Mouse (Mus musculus) kidney, adult 2 months (tissue): ENCODE measurements around the gene Slc44a3. TPM values are rescaled to one million over a fixed set of nuclear protein-coding genes. Genes with fewer than 3 reads are reported as not detected.
A peak's percentile ranks its signal among the peaks of the same experiment; 100 is the strongest.

Experiments
- DNase-seq: peaks from one replicate; pipeline ENCODE4 v3.0.0; 2021
- H3K27ac ChIP-seq: fragments of 200-500 bp; 2 replicates; pipeline ENCODE4 v1.5.1; 2012; ENCODE audit warnings: low read depth, low read length, control low read depth, inconsistent platforms; ENCODE audit not compliant: insufficient read depth
- H3K27me3 ChIP-seq: fragments of 200-500 bp; replicated peaks from 2 replicates; pipeline ENCODE4 v1.6.1; 2012; ENCODE audit warnings: mild to moderate bottlenecking, moderate library complexity, low read length, inconsistent platforms; ENCODE audit not compliant: control insufficient read depth, insufficient read depth
- H3K36me3 ChIP-seq: fragments of 200-500 bp; 2 replicates; pipeline ENCODE4 v1.6.1; 2012; ENCODE audit warnings: mild to moderate bottlenecking, moderate library complexity, low read length, inconsistent platforms; ENCODE audit not compliant: control insufficient read depth, insufficient read depth
- H3K4me1 ChIP-seq: fragments of 200-500 bp; 2 replicates; pipeline ENCODE4 v1.6.1; 2011; ENCODE audit warnings: low read length; ENCODE audit not compliant: control insufficient read depth, insufficient read depth
- H3K4me3 ChIP-seq: fragments of 200-500 bp; 2 replicates; pipeline ENCODE4 v1.5.1; 2011; ENCODE audit warnings: mild to moderate bottlenecking, low read depth, low read length, control low read depth; ENCODE audit not compliant: insufficient read depth
- CTCF ChIP-seq: fragments of 200-500 bp; conservative IDR thresholded peaks from 2 replicates; pipeline ENCODE4 v1.5.1; 2011; ENCODE audit warnings: low read depth, mild to moderate bottlenecking, control low read depth, low read length, moderate library complexity, mixed read lengths; ENCODE audit not compliant: insufficient read depth, insufficient read length
- POLR2A ChIP-seq: fragments of 200-500 bp; IDR thresholded peaks from one replicate; pipeline ENCODE4 v1.6.1; 2011; ENCODE audit warnings: low read depth, low read length, control low read depth
- WGBS: fragments of 180-500 bp; shearing (Covaris S2); methylation state at CpG from one replicate; pipeline ENCODE4 v1.1.7; 2018; 5-methylcytosine and 5-hydroxymethylcytosine counted together
- polyA plus RNA-seq: library from polyadenylated mRNA; depleted of rRNA; stranded (reverse); fragments of >200 nt; gene quantifications from 2 replicates; pipeline ENCODE4 v1.2.3, GENCODE M21; 2012

Gene Slc44a3
- polyA plus RNA-seq, 1 experiment, result 11.4 TPM

DNA sequence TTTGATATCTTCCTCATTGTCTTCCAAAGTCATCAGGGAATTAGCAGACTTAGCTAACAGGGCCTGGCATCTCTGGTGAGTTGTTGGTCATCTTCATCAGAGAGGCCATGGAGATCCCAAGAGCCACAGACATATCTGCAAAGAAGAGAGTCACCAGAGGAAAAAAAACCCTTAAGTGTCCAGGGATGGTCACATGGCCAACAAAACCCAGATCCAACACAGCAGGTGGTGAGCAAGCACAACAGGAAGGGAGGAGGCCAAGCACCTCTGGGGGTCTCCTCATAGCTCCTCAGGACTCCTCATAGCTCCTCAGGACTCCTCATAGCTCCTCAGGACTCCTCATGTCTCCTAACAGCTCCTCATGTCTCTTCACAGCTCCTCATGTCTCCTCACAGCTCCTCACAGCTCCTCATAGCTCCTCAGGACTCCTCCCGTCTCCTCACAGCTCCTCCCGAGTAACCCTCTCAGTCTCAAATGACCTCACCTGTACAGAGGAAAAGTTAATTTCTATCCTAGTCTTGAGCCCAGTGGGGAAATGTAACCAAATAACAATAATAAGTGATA, 35.2 kb upstream of the Slc44a3 start:
- WGBS, result 63% methylated on average over 2 of the region's 2 CpGs
- no peaks in the 10 kb centered on the region for H3K36me3 ChIP-seq
- TF ChIP-seq POLR2A, result no peak
- no peak for TF ChIP-seq CTCF
- no peaks in the 10 kb centered on the region for H3K27me3 ChIP-seq
- H3K4me1 ChIP-seq, result peaks cover 4% of the 10 kb centered on the region; the same call in 1 of the 2 replicates
- no peak for DNase-seq
- peak overlapping the region; percentile 69 for H3K27ac ChIP-seq
- no peak overlapping the region for H3K4me3 ChIP-seq

DNA sequence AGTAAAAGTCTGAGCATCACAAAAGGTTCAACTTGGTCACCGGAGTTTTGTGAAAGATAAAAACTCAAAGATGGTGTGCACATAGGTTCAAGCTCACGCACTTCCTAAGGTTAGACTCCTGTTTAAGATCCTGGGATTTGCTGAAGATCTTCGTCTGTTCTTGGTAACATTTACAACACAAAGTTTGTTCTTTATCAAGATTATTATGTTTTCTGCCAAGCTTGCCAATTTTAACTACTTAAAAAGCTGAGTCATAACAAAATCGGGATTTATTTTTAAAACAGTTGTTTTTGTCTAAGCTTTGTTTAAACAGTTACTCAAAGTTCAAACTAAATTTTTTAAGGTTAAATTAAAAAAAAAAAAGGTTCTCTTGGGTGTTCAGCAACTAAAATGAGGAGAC, 34.7 kb upstream of the Slc44a3 start:
- peak; percentile 23 for DNase-seq
- Histone ChIP-seq H3K27me3 (no peaks in the 10 kb centered on the region), H3K36me3 (no peaks in the 10 kb centered on the region), H3K4me3 (no peak overlapping the region), H3K4me1 (peaks cover 4% of the 10 kb centered on the region; the same call in 1 of the 2 replicates), H3K27ac (no peak overlapping the region; the same call in 1 of the 2 replicates)
- 60% methylated on average over 4 of the region's 4 CpGs for WGBS
- no peak for TF ChIP-seq POLR2A
- TF ChIP-seq CTCF, result no peak

DNA sequence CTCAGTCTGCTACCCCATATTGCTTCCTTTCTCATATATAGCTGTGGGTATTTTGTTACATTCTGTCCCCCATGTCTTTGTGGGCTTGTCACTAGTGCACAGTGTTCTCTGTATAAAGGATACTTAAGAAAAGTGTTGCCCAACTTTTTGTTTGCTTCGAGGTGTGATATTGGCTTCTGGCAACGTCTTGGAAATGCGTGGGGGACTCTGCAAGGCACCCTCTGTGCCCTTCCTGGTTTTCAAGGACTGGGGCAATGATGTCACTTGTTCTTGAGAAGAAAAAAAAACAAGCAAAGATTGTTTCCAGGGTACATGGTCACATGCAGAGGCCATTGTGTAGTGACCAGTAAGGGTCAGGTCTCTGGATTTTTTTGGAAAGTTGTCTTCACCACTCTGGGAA, 29.6 kb upstream of the Slc44a3 start:
- Histone ChIP-seq H3K4me1 (no peaks in the 10 kb centered on the region; the same call in 1 of the 2 replicates), H3K27ac (no peak overlapping the region), H3K4me3 (no peak overlapping the region), H3K36me3 (no peaks in the 10 kb centered on the region), H3K27me3 (no peaks in the 10 kb centered on the region)
- TF ChIP-seq CTCF (no peak), POLR2A (no peak)
- DNase-seq, result no peak
- WGBS, result 83% methylated on average over 3 of the region's 3 CpGs

DNA sequence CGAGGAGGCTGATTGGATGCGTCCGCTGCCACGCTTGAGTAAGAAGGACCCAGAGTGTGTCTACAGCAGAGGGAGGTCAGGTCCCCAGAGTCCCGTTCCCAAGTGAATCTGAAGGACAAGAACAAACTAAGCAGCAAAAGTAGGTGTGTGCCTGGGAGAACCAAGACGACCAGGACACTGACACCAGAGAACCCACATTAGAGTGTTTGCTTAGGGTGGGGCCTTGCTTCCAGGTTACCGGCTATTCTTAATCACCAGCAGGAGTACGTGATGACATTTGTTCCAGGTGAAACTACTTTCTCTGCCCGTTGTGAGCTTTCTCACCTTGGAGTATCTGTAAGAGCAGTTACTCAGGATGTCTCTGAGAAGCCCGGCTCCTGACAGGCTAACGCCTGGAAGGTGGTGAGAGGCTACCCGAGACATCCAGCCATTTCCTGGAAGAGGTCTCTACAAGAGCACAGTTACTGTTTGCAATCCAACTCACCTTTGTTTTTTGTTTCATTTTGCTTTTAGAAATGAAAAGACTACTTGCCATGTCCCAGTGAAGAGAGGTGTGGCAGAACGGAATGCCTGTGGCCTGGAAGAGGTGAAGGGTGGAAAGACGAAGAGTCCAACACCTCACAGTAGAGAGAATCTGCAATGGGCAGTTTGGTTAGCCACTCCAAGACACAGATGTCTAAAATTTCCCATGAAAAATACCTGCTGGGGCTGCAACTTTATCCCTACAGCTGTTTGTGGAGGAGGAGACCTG, 28.1 kb upstream of the Slc44a3 start:
- WGBS, result 83% methylated on average over 14 of the region's 14 CpGs
- Histone ChIP-seq H3K27me3 (no peaks in the 10 kb centered on the region), H3K4me1 (no peaks in the 10 kb centered on the region; the same call in 1 of the 2 replicates), H3K4me3 (no peak overlapping the region), H3K27ac (no peak overlapping the region), H3K36me3 (no peaks in the 10 kb centered on the region)
- TF ChIP-seq POLR2A (no peak), CTCF (no peak)
- DNase-seq, result no peak

DNA sequence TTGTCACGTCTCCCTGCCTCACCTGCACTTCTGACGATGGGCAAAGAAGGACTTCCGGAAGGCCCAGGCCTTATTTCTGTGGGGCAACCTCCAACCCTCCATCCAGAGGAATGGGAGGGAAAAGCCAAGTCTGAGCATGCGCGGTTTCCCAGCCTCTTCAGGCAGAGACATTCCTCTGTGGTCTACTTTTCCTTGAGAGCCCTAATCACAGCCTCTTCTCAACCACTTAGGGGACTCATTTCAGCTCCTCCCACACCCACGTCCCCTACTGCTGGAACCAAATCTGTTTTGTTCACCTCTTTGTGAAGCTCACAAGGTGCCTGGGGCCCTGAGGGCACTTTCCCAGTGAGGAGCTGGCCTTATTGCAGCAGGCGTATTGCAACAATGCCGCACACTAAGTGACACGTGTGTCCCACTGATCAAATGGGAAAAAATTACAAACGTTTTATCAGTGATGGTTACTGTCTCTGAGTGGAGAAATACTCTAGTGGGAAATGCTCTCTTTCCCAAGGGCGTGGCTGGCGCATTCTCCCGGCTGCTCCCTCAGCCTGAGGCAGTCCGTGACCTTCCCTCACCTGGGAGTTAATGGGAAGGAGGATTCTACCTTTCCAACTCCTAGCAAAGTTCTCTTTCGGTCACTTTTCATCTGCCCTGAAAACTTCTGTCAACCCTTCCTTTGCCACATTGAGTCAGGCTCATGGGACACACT, 27.4 kb upstream of the Slc44a3 start:
- DNase-seq, result no peak
- WGBS, result 88% methylated on average over 15 of the region's 15 CpGs
- H3K27ac ChIP-seq, result no peak overlapping the region

DNA sequence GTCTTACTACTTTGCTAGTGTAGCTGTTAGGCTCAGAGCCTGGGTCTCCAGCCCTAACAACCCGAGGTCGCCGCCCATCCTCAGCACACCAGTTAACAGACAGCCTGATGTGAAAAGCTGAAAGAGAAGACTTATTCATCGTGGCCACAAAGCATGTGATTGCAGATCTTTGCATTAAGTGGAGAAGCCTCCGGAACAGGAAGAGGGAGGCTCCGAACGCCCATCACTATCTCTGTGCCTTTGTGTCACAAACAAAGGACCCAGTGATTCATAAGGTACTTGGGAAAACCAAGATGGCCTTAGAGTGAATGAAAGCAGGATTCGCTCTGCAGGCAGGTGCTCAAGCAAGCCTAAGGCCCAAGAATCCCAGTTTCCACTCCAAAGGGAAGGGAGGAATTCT, 26.7 kb upstream of the Slc44a3 start:
- no peak overlapping the region for H3K27ac ChIP-seq
- no peaks in the 10 kb centered on the region for H3K27me3 ChIP-seq
- no peaks in the 10 kb centered on the region for H3K36me3 ChIP-seq
- DNase-seq, result no peak
- TF ChIP-seq POLR2A (no peak), CTCF (no peak)
- no peak overlapping the region for H3K4me3 ChIP-seq
- 92% methylated on average over 8 of the region's 8 CpGs for WGBS
- no peaks in the 10 kb centered on the region; the same call in 1 of the 2 replicates for H3K4me1 ChIP-seq

More for the DNA sequence above, 27.4 kb upstream of the Slc44a3 start:
- H3K27me3 ChIP-seq, result no peaks in the 10 kb centered on the region
- no peak for TF ChIP-seq CTCF
- TF ChIP-seq POLR2A, result no peak
- H3K4me3 ChIP-seq, result no peak overlapping the region
- H3K4me1 ChIP-seq, result no peaks in the 10 kb centered on the region; the same call in 1 of the 2 replicates
- H3K36me3 ChIP-seq, result no peaks in the 10 kb centered on the region

DNA sequence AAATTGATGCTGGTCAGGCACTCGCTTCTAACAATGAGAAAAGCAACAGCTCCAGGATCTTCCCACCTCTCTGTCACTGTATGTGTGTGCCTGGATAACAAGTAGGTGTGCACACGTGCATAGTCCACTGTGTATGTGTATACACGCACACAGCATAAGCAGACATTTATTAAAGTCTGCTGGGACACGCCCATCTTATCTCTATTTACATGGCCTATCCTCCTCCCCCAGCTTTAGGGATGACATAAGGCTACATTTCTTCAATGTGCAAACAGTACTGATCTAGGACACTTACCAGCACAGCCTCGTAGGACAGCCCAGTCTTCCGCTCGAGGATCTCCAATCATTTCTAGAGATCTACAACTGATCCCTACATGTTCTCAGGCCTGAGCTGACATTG, 24.1 kb upstream of the Slc44a3 start:
- no peak for DNase-seq
- H3K4me1 ChIP-seq, result no peaks in the 10 kb centered on the region; the same call in 1 of the 2 replicates
- H3K27me3 ChIP-seq, result no peaks in the 10 kb centered on the region
- H3K36me3 ChIP-seq, result no peaks in the 10 kb centered on the region
- no peak for TF ChIP-seq CTCF
- TF ChIP-seq POLR2A, result no peak
- 82% methylated on average over 7 of the region's 7 CpGs for WGBS
- H3K4me3 ChIP-seq, result no peak overlapping the region
- H3K27ac ChIP-seq, result no peak overlapping the region
